In the genomic region with DNA sequence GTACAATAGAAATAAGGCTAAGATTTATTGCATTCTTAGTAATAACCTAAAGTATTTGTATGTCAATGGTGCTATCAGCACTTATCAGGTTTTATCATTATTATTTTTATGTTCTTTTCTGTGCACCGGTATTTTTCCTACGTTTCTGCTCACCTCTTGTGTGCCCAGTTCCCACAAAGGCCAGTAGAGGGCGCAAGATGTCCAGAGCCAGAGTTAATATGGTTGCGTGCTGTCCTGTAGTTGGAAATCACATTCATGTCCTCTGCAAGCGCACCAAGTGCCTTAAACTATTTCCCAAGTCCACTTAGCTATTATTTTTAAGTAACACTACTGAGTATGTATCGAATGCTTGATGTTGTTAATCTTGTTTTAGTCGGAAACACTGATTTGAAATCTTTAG, we compare ENCODE assay signal across 8 mouse cellular contexts.
DNase-seq lines count a peak whose midpoint lies in the region; ATAC-seq lines count a peak whose summit lies in the region.

No protein-coding gene starts in this region.

- H3K9ac ChIP-seq in heart, embryonic 11.5 days (ENCODE audit: low read depth, low read length): no peak overlapping the region
- H3K9ac ChIP-seq in midbrain, embryonic 14.5 days (replicated peaks; ENCODE audit: low read length): no peak overlapping the region

- DNase-seq in heart, postnatal 10 days: peak; percentile 7 to 32
- peak; percentile 42 for DNase-seq in 3T3-L1 (ENCODE audit: low read depth, low spot score)
- peak; percentile 15 to 22 for DNase-seq in adrenal gland, adult 18-20 months (ENCODE audit: low spot score in 2 of 2)
- DNase-seq in embryo, embryonic 10.5 days (ENCODE audit: low spot score): peak; percentile 72
- peak; percentile 7 for DNase-seq in large intestine, adult 2 months (ENCODE audit: low read depth, low spot score)
- peak; percentile 71 for DNase-seq in midbrain, embryonic 14.5 days
- no peak for DNase-seq in spleen, adult 18-20 months

- no peak overlapping the region for H3K4me2 ChIP-seq in heart, embryonic 11.5 days
- H3K4me2 ChIP-seq in midbrain, embryonic 14.5 days (ENCODE audit: low read length): no peak overlapping the region

- H3K36me3 ChIP-seq in heart, embryonic 11.5 days (ENCODE audit: control insufficient read depth, insufficient read depth, low read length): no peaks in the 10 kb centered on the region
- no peaks in the 10 kb centered on the region for H3K36me3 ChIP-seq in midbrain, embryonic 14.5 days (ENCODE audit: control insufficient read depth, insufficient read depth, low read length)

- no peaks in the 10 kb centered on the region for H3K4me1 ChIP-seq in heart, embryonic 11.5 days (ENCODE audit: control insufficient read depth, insufficient read depth, low read length)
- H3K4me1 ChIP-seq in midbrain, embryonic 14.5 days (ENCODE audit: control insufficient read depth, insufficient read depth, low read length): no peaks in the 10 kb centered on the region

- no peak for ATAC-seq in heart, embryonic 11.5 days (replicated peaks; ENCODE audit: insufficient number of reproducible peaks, low FRiP score, low TSS enrichment)
- ATAC-seq in midbrain, embryonic 14.5 days (ENCODE audit: low FRiP score, low TSS enrichment): no peak

- WGBS in heart, embryonic 11.5 days (ENCODE audit: insufficient replicate concordance): 40% methylated on average over 7 of the region's 7 CpGs
- WGBS in large intestine, adult 2 months: 41% methylated on average over 7 of the region's 7 CpGs
- WGBS in midbrain, embryonic 14.5 days: 42% methylated on average over 7 of the region's 7 CpGs

- H3K27ac ChIP-seq in heart, embryonic 11.5 days (ENCODE audit: low read depth, low read length): no peak overlapping the region
- H3K27ac ChIP-seq in midbrain, embryonic 14.5 days (replicated peaks; ENCODE audit: low read depth, low read length): no peak overlapping the region

- no peaks in the 10 kb centered on the region for H3K9me3 ChIP-seq in heart, embryonic 11.5 days (replicated peaks; ENCODE audit: control insufficient read depth, low read length)
- H3K9me3 ChIP-seq in midbrain, embryonic 14.5 days (ENCODE audit: control insufficient read depth, low read length): no peaks in the 10 kb centered on the region

- intact Hi-C loops in heart, postnatal 10 days (cut with DNase I): loop anchor here (10.0 kb wide), 1 partner anchor 1644 kb away; no protein-coding TSS in a partner anchor

- H3K4me3 ChIP-seq in heart, embryonic 11.5 days (ENCODE audit: low read depth, low read length): no peak overlapping the region
- no peak overlapping the region for H3K4me3 ChIP-seq in midbrain, embryonic 14.5 days (replicated peaks; ENCODE audit: low read depth, low read length)

- H3K27me3 ChIP-seq in heart, embryonic 11.5 days (ENCODE audit: control insufficient read depth, insufficient read depth, low read length): no peaks in the 10 kb centered on the region
- H3K27me3 ChIP-seq in midbrain, embryonic 14.5 days (ENCODE audit: control insufficient read depth, insufficient read depth, low read length): no peaks in the 10 kb centered on the region

Comparison
In these comparisons a context has a peak if more than half of its experiments do, and no peak if none do; other contexts are left out.
1. DNase-seq: peak in heart, postnatal 10 days (2 of 2), 3T3-L1 (single experiment), adrenal gland, adult 18-20 months (2 of 2), embryo, embryonic 10.5 days (single experiment), large intestine, adult 2 months (single experiment) and midbrain, embryonic 14.5 days (single experiment); none in spleen, adult 18-20 months (0 of 2).